Mouse (Mus musculus): ENCODE results near the gene Lypd4.

GRCm38 (mm10) chr7:24856460-24857120, 13.2 kb downstream of the Lypd4 start:
- TF ChIP-seq CTCF (IDR thresholded peaks at IDR 0.05) (no peak), EP300 (IDR thresholded peaks at IDR 0.05) (no peak)

Data from lung, postnatal 0 days (tissue).